Mouse (Mus musculus) v-Abl transformed pro-B cells (cell line): ENCODE measurements at regions not wholly inside any gene's neighbourhood (a gene's known extent, or its start where the extent isn't known, plus 50 kb on each side); places are given as distances from the start of the nearest gene placed in this dataset.

Experiments used
- in situ Hi-C, 2 experiments: fragments of 400-800 bp; cut with MboI; formaldehyde crosslinking; loops; one replicate each; pipeline ENCODE4 v1.15.1; 2025; ENCODE audit not compliant: unreplicated experiment in 2 of 2

DNA sequence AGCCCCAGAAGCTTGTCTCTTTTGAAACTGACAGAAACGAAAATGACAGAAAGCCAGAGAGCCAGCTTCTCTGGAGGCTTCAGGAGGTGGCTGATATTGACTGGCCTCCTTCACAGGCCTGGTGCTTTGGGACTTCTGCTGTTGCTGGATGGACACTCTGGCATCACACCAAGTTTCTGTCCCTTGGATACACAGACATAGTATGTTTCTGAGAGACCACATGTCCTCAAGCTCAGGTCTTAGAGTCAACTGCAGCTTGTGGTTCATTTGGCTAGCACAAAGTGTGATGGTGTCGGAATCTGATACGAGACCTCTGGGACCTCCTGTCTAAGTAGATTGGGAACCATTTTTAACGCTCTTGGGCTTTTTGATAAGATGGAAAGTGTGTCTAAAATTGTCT lies 502.0 kb downstream of the Sqor start:
- in situ Hi-C loops, result no loop called here

DNA sequence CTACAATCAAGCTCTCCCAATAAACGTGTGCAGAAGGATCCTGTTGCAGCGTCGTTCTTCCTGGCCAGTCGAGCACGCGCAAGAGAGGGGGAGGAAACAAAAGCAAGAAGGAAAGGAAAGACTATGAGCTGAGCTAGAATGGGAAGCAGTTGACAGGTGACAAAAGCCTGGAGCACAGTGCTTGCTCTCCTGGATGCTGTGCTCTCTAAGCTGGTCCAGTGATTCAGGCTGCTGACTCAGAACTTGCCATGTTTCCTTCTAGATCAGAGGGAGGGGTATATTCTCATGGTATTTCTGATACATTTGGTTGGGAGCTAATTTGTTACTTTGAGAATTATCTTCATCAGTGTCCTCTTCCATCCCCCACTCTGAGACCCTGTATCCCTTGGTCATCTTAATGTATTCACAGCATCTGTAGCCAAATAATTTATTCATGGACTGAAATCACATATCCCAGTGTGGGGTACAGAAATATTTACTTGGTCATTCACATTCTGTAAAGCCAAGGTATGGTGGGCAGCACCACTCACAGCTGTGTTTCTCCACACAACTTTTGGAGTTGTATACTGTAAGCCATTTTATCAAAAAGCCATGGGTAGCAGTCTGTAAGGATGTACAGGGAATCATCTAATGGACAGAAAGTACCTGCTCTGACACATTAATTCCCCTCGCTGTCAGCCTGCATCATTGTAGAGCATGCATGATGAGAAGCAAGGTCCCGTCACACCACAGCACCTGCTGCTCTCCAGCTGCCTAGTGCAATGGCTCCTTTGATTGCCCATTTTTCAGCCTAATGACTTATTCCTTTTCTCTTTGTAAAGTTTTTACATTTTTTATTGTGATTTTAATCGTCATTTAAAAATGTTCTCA lies 510.1 kb downstream of the Sqor start:
- in situ Hi-C loops, result no loop called here

DNA sequence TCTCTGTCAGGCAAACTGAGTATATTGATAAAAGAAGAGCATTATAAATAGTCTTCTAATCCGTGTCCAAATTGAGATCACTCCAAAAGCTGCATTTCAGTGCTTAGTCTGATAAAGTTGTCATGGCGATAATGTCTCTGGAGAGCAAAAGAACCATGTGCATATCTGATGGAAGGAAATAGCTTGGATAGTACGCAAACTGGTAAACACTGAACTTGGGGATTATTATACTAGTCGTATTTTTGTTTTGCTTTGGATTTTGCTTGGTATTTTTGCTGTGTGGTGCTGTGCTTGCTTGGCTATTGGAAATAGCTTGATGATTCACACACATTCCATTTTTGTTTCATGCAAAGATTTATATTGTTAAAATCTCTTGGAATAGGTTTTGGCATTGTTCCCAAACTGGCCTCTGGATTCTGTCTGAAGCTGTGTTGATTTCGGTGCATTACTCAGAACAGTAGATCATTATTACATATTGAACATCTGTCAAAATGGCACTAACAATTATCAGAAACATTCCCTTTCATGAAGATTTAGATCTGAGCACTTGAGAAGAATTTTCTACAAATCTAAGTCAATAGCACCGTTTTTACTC lies 510.8 kb downstream of the Sqor start:
- in situ Hi-C loops, result no loop called here

DNA sequence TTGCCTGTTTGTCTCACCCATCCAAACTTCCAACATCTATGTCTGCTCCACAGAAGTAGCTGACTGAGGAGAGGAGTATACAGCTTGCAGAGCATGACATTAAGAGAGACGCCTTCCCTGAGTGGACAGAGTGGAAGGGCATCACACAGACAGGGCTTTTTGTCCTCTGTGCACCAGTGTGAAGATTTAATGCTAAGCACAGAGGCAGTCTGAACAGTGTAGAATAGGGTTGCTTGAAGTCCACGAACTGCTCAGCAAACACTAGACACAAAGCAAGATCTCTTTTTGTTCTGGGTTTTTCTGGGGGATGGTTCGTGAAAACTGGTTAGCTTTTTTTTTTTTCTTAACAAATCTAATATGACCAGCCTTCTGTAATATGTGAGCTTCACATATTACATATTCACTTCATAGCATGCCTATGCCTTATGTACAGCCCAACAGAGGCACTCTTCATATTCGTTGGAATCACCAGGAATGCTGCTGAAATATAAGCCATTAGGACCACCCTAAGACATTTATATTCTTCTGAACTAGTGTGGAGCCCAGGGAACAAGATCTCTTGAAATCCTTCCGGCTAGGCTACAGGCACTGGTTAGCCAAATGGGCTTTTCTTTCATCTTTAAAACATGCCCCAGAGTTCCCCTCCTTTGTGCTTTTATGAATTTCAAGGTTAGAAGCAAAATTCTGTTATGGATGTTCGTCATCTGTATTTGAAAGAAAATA lies 546.7 kb downstream of the Sqor start:
- in situ Hi-C loops, result loop anchor here (5.0 to 25.0 kb wide), 4 partner anchors 1251 to 1881 kb away; no protein-coding TSS in a partner anchor

DNA sequence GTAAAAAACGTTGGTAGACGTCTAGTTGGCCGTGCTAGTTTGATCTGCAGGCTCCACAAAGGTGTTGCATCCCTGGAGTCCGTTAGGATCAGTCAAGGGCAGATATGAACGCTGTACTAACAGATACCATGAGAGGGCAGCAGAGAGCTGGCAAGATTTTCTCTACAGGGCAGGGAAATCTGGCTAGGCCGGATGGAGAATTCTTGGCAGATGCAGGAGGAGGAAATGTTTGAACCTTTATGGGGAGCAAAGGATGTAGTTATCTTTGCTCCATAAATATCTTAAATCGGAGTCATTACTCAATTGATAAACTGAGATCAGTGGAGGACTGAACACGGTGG lies 547.2 kb downstream of the Sqor start:
- in situ Hi-C loops, result loop anchor here (5.0 to 25.0 kb wide), 4 partner anchors 1250 to 1880 kb away; no protein-coding TSS in a partner anchor

DNA sequence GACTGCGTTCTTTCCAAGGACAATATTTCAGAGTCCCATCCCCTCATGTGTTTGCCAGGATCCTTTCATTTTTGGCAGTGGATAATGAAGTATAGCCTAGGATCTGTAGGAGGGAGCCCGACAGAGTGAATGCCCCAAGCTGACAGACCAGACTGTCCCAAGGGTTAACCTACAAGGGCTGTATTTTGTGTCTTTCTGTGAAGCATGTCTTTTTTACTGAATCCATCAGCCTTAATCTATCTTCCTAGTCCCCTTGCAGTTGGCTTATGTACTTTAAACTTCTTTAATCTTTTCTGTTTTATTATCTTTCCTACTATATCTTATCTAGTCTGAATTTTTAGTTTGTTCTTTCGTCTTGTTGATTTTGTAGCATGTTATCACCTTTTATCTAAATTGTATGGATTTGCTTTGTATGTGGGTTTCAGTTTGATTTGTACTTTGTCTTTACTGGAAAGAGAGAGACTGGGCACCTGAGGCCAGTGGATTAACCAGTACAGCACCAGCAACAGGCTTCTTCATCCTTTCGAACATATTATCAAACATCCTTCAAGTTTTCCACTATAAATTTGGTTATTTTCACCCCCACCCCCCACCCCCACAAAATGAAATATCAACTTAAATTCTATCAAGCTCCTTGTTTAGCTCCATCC lies 555.5 kb downstream of the Sqor start:
- in situ Hi-C loops, result loop anchor here (25.0 kb wide), 2 partner anchors 1242 to 1267 kb away; no protein-coding TSS in a partner anchor

DNA sequence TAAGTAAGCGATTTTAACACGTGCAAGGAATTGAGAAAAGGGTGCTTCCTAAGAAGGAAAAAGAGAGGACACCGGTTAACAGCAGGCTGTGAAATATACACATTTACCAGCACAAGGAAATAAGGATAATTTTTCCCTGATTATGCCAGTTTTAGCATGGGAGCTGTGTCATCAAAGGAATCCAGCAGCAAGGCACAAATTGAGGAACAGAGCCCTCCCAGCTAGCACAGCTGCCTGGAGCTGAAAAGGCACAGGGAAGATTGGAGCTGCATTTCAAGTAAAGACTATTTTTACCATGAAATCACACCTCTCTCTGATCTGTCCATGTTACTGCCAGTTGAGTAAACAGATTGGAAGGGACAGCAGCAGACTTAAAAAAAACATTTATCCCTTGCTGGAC lies 558.7 kb downstream of the Sqor start:
- in situ Hi-C loops, result loop anchor here (25.0 kb wide), 2 partner anchors 1239 to 1264 kb away; no protein-coding TSS in a partner anchor

DNA sequence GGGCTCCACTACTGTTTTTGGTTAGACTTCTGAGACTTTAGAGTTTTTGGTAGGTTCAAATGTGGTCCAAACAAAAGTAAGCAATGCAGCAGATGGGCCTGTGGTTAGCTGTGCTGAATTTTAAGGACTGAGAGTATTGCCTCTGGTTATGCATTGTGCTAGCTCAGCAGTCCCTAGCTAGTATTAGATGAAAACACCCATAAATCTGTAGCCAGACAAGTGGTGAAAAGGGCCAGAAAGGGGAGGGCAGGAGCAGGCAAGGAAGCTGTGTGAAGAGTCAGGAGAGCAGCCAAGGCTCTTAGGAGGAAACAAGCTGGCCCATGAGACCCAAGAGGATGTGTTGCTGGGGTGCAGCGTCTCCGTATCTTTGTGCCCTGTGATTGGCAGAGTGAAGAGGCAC lies 559.9 kb downstream of the Sqor start:
- in situ Hi-C loops, result loop anchor here (25.0 kb wide), 2 partner anchors 1237 to 1262 kb away; no protein-coding TSS in a partner anchor

DNA sequence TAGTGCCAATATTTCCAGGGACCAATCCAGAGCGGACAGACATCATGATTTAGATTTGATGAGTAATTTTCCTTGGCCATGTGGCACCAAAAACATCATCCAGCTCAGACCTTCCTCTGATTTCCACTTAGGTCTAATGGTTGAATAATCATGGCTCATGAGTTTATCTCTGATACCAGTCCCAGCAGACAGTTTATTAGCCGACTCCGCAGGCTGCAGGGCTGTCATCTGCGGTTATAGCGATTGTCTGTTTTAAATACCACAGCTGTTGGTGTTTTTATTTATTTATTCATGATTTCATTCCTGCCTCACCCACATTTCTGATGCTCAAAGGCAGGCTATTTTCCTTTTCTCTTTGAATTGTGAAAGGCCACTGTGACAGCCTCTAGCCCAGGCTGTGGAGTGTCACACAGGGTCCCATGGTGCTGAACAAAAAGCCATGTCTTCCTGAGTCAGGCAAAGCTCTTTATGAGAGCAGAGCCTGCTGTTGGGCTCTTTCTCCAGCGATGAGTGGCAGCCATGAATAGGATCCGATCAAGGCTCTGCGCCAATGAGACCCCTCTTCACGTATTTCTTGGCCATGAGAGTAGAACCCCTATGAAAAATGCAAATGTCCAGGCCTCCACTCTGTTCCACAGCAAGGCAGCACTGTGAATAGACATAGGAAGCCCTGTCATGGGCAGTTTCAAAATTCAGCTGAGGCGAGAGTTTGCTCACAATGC lies 584.7 kb downstream of the Sqor start:
- in situ Hi-C loops, result no loop called here

DNA sequence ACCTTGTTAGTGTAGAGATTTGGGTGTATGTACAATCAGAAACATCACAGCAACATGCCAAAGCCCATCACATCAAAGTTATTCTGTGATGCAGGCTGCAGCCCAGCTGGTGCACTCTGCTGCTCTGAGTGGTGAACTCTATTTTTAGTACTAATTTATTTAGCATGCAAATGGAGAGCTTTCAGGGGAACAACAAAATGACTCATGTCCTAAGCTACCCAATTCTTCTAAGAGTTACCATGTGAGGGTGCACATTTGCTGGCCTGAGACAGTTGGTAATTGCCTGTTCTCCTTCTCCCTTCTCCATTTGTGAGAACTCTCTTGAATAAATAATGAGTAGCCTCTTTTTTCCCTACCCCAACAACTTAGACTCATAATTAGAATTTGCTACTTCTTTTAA lies 599.2 kb downstream of the Sqor start:
- in situ Hi-C loops, result no loop called here

DNA sequence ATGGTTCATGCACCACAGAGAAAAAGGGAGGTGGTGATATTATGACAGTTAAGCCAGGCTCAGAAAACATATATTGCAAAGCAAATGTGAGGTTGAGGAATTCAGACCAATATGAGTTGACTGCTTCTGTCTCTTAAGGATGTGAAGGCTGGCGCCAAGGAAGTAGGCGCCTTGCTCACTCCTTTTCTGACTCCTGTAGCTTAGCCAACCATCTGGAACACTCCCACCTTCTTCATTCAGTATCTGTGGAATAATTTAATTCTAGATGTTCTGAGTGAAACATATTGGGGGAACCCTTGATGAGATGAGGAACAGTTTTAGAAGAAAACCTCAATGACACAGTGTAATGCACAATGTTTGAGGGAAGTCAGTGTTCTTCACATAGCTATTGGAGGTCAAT lies 601.5 kb downstream of the Sqor start:
- in situ Hi-C loops, result no loop called here

DNA sequence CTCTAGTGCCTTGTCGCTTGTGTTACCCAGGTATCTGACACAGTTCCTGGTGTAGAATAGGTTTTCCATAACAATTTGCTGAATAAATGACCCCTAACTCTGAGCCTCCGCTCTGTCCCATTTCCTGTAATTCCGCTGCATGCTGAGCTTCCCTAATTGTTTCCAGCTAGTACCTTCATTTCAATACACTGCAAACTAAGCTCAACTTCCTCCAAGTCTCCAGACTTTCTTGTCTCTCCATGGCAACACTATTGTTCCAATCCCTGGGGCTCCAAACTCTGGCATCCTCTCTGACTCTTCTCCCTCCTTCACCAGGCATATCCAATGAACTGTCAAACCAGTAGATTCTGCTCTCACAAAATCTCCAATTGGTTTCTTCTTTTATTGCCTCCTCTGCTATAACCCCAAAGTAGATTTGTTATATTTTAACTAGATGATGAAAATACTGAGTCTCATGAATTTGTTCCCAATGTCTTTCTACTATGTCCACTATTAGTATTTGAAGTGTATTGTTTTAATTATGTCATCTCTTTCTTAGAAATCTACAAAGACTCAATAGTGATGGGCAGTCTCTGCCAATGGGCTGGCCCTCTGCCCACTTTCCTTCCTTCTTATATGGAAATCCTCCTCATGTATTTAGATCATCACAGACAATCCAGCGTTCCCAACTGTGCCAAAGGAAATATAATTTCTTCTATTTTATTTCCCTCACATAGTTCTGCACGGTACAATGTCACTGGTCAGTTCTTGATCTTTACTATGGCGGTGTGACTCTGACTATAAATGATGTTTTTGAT lies 620.8 kb downstream of the Sqor start:
- in situ Hi-C loops, result no loop called here

DNA sequence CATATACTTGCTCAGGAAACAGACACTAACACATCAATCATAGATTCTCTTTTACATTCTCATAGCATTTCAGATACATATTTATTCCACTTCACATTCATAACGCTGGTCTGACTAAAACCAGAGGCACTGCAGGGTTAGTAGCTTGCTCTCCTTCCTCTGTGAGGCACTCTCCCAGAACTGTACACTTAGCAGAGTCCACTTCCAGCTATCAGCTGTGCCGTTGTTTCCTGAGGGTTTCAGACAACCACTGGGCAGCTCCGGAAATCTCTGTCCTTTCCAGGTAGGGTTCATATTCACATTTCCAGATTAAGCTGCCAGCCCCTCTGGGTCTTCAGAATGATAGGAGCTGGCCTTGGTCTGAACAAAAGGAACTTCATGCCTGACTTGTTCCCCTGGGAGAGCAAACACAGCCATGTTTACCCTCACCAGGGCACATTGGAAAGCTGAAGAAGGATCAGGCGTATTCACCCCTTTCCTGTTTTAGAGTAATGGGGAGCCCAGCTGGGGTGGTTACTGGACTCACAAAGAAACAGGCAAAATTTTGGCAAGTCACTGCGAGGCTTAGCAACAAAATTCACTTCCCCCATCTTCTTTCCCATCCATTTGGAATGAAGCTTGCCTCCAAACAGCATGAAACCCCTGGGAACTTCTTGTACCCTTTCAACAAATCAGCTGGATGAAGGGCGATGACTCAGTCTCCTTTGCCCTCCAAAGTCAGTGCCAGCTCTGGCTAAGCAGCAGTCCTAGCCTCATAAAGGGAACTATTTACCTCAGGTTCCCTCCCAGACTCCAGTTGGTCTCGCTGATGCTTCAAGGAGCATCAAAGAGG lies 622.0 kb downstream of the Sqor start:
- in situ Hi-C loops, result no loop called here

DNA sequence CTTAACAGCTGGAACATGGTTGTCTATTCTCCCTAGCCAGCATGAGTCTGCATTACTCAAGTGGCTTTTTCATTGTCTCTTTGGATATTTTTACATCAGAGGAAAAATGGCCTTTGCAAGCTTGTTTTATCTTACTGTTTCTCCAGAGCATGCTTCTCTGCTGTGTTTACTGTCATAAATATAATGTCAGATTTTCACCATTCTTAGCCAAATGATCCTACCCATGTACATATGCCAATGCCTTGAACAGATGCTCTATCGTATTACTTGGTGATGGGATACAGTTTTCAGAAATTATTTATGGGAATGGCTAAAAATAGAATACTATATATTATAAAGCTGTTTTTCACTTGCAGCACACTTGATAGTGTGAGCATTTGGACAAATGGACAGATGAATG lies 625.9 kb downstream of the Sqor start:
- in situ Hi-C loops, result no loop called here

DNA sequence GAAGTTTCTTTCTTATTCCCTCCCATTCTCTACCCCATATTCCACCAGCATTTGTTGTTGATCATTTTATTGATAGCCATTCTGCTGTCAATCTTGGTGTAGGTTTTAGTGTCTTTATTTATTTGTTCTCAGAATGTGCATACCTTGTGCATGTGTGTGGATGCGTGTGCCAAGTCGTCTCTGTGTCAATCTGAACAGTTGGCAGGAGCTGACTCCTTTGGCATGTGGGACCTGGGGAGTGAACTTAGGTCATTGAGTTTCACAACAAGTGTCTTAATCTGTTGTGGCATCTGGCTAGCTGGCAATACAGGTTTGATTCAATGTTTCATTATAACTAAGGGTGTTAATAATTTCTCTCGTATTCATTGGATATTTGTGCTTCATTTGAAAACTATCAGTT lies 629.3 kb downstream of the Sqor start:
- in situ Hi-C loops, result no loop called here

DNA sequence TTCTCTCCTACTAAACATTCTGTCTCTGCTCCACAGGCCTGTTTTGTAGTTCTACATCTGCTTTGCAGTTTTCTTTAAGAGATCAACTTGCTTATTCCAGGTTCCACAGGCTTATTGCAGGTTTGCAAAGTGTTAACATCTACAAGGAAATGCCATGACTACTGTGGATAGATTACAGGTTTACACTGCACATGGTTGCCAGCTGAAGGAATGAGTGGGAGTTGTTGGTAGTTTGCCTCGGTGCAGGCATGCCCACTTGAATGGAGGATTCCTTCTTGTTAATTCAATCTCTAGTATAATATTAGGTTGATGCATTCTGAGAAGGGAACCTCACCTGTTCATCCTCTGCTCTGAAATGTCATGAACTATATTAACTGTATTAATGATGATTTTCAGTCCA lies 632.5 kb downstream of the Sqor start:
- in situ Hi-C loops, result no loop called here

DNA sequence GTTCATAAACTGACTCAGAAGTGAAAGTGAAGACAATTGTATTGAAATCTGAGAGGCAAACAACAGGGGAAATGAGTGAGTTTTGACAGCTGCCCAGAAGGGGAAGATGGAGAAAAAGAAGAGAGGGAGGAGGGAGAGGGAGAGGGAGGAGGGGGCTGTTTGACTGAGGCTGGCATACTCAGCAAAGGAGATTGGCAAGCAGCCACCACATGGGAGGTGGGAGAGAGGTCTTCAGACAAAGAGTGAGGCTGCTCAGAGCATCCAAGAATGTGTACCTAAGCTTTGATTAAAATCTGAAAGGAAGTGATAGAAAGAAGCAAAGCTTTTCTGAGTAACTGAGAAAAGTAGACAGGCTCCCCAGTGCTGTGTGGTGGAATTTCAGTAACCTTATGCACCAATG lies 636.0 kb downstream of the Sqor start:
- in situ Hi-C loops, result no loop called here

DNA sequence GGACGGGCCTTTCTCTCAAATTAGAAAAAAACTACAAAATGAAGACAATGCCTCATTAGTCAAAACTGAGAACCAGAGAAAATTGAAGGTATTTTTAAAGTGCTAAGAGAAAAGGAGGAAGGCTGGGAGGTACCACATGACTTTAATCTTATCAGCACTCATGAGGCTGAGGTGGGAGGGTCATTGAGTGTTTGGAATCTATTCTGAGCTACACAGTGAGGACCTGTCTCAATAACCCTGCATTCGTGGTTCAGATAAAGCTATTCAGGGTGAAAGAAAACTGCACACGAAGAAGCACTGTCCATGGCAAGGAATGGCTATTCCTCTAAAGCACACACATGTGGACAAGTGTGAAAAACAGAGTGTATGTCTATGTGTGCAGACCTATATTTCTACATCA lies 644.0 kb downstream of the Sqor start:
- in situ Hi-C loops, result no loop called here
